Mouse (Mus musculus): Measurements from ENCODE around the gene Rbfox2.

Rbfox2 gene

GRCm38 (mm10) chr15:77269496-77269895, 37.3 kb downstream of the Rbfox2 start:
- DNase-seq: peak; percentile 29

GRCm38 (mm10) chr15:77268415-77268814, 38.4 kb downstream of the Rbfox2 start:
- DNase-seq: no peak

GRCm38 (mm10) chr15:77265318-77265717, 41.5 kb downstream of the Rbfox2 start:
- DNase-seq: no peak

GRCm38 (mm10) chr15:77264314-77264713, 42.5 kb downstream of the Rbfox2 start:
- DNase-seq: no peak

GRCm38 (mm10) chr15:77262782-77263181, 44.0 kb downstream of the Rbfox2 start:
- no peak for DNase-seq

GRCm38 (mm10) chr15:77257437-77258229, 49.2 kb downstream of the Rbfox2 start:
- peak; percentile 71 for DNase-seq

GRCm38 (mm10) chr15:77256782-77257181, 50.0 kb downstream of the Rbfox2 start:
- DNase-seq: no peak

GRCm38 (mm10) chr15:77254636-77255035, 52.2 kb downstream of the Rbfox2 start:
- no peak for DNase-seq

GRCm38 (mm10) chr15:77254128-77254527, 52.7 kb downstream of the Rbfox2 start:
- peak; percentile 28 for DNase-seq

GRCm38 (mm10) chr15:77251706-77252105, 55.1 kb downstream of the Rbfox2 start:
- DNase-seq: no peak

GRCm38 (mm10) chr15:77250806-77251205, 56.0 kb downstream of the Rbfox2 start:
- no peak for DNase-seq

- no peak for DNase-seq
Measured at GRCm38 (mm10) chr15:77249421-77249820, 57.4 kb downstream of the Rbfox2 start.

GRCm38 (mm10) chr15:77245418-77246365, 61.1 kb downstream of the Rbfox2 start:
- DNase-seq: peak; percentile 37

GRCm38 (mm10) chr15:77244634-77245033, 62.2 kb downstream of the Rbfox2 start:
- no peak for DNase-seq

GRCm38 (mm10) chr15:77243876-77244560, 62.8 kb downstream of the Rbfox2 start:
- DNase-seq: no peak

- DNase-seq: no peak
Measured at GRCm38 (mm10) chr15:77240607-77241006, 66.2 kb downstream of the Rbfox2 start.

- no peak for DNase-seq
Measured at GRCm38 (mm10) chr15:77239564-77239963, 67.2 kb downstream of the Rbfox2 start.

- no peak for DNase-seq
Measured at GRCm38 (mm10) chr15:77237661-77238060, 69.1 kb downstream of the Rbfox2 start.

GRCm38 (mm10) chr15:77236055-77236567, 70.7 kb downstream of the Rbfox2 start:
- peak; percentile 30 for DNase-seq

GRCm38 (mm10) chr15:77235551-77235950, 71.3 kb downstream of the Rbfox2 start:
- no peak for DNase-seq

- no peak for DNase-seq
Measured at GRCm38 (mm10) chr15:77234296-77234695, 72.5 kb downstream of the Rbfox2 start.

- DNase-seq: no peak
Measured at GRCm38 (mm10) chr15:77230144-77230543, 76.7 kb downstream of the Rbfox2 start.

- DNase-seq: no peak
Measured at GRCm38 (mm10) chr15:77226831-77227354, 79.9 kb downstream of the Rbfox2 start.
